Mouse (Mus musculus) limb, embryonic 12.5 days (tissue): Measurements from ENCODE around the gene Klhl2. TPM values are rescaled to one million over a fixed set of nuclear protein-coding genes. Genes with fewer than 3 reads are reported as not detected.

ENCODE experiments used
- ATAC-seq: fragments of 200-750 bp; cut with Nextera tagmentation; 2 replicates; pipeline ENCODE4 v1.8.0; 2017; ENCODE audit warnings: low read depth, moderate TSS enrichment; ENCODE audit not compliant: insufficient number of reproducible peaks, insufficient read depth, low FRiP score, low TSS enrichment
- H3K27ac ChIP-seq: fragments of 300-500 bp; sonication (generic); 2 replicates; pipeline ENCODE4 v1.5.1; 2016; ENCODE audit warnings: mild to moderate bottlenecking, moderate library complexity
- H3K27me3 ChIP-seq: fragments of 300-500 bp; sonication (generic); 2 replicates; pipeline ENCODE4 v1.6.1; 2016; ENCODE audit warnings: mild to moderate bottlenecking, moderate library complexity
- H3K36me3 ChIP-seq: fragments of 300-500 bp; sonication (generic); 2 replicates; pipeline ENCODE4 v1.6.1; 2016; ENCODE audit warnings: mild to moderate bottlenecking, moderate library complexity
- H3K4me1 ChIP-seq: fragments of 300-500 bp; sonication (generic); replicated peaks from 2 replicates; pipeline ENCODE4 v1.6.1; 2016
- H3K4me2 ChIP-seq: fragments of 300-500 bp; sonication (generic); 2 replicates; pipeline ENCODE4 v1.6.1; 2016; ENCODE audit warnings: mild to moderate bottlenecking, moderate library complexity
- H3K4me3 ChIP-seq: fragments of 300-500 bp; sonication (generic); replicated peaks from 2 replicates; pipeline ENCODE4 v1.5.1; 2016; ENCODE audit warnings: mild to moderate bottlenecking
- H3K9ac ChIP-seq: fragments of 300-500 bp; sonication (generic); replicated peaks from 2 replicates; pipeline ENCODE4 v1.6.1; 2016; ENCODE audit warnings: mild to moderate bottlenecking, moderate library complexity
- H3K9me3 ChIP-seq: fragments of 300-500 bp; sonication (generic); 2 replicates; pipeline ENCODE4 v1.6.1; 2016; ENCODE audit warnings: mild to moderate bottlenecking, moderate library complexity
- WGBS: fragments of 180-500 bp; shearing (Covaris S2); methylation state at CpG from one replicate; pipeline ENCODE4 v1.1.7; 2016; 5-methylcytosine and 5-hydroxymethylcytosine counted together
- polyA plus RNA-seq: library from polyadenylated mRNA; unstranded; fragments of >200 nt; fragmentation: Nextera tagmentation; extraction: Ambion mirVana; gene quantifications from 2 replicates; pipeline ENCODE4 v1.2.1, GENCODE M21; 2016

Gene Klhl2
- polyA plus RNA-seq, 1 experiment from 2014 or later: 13.3 TPM

DNA sequence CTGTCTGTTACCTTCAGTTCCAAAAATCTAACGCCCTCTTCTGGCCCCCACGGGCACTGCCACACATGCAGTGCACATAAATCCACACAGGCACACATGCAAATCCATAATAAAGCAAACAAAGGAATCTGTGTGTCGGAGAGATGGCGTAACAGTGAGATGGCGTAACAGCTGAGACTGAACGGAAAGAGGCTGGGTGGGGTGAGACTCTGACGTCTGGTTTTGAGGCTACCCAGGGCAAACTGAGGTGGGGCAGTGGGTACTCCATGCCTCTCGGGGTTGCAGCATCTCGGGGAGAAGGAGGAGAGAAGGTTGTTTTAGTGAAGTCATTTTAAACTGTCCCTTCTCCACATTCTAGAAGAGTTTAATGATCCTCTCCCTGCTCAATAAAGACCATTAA, 20.4 kb downstream of the Klhl2 start:
- H3K4me3 ChIP-seq: no peak overlapping the region
- no peaks in the 10 kb centered on the region for H3K9me3 ChIP-seq
- H3K27me3 ChIP-seq: no peaks in the 10 kb centered on the region
- H3K36me3 ChIP-seq: peaks cover 10% of the 10 kb centered on the region; the same call in 1 of the 2 replicates
- no peak overlapping the region for H3K27ac ChIP-seq
- peaks cover 18% of the 10 kb centered on the region; the same call in 1 of the 2 replicates for H3K4me1 ChIP-seq
- ATAC-seq: no peak
- H3K4me2 ChIP-seq: no peak overlapping the region
- H3K9ac ChIP-seq: no peak overlapping the region
- 94% methylated on average over 9 of the region's 9 CpGs for WGBS

- Histone ChIP-seq H3K36me3 (peaks cover 10% of the 10 kb centered on the region; the same call in 1 of the 2 replicates), H3K27ac (no peak overlapping the region), H3K9me3 (no peaks in the 10 kb centered on the region), H3K4me3 (no peak overlapping the region), H3K27me3 (no peaks in the 10 kb centered on the region), H3K4me1 (peaks cover 18% of the 10 kb centered on the region; the same call in 1 of the 2 replicates), H3K4me2 (no peak overlapping the region), H3K9ac (no peak overlapping the region)
- ATAC-seq: no peak
- 92% methylated on average over 15 of the region's 15 CpGs for WGBS
Observed at GRCm38 (mm10) chr8:64828466-64828865, 21.4 kb downstream of the Klhl2 start.

DNA sequence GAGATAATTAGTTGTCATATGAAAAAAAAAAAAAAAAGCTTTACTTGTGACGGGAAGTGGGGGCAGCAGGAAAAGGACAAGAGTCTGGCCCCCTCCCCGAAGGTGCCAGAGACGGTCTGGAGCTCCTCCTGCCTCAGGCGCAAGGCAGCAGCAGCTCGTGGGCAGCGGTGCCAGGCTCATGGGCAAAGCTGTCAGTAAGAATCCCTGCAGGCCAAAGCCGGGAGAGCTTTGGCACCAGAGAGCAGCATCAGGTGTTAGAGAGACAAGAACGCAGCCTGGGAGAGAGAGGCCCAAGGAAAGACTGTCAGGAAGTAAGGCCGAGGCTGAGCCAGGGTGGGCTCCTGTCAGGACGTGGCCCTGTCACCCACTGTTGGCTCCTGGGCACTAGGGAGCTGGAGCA, 22.5 kb downstream of the Klhl2 start:
- Histone ChIP-seq H3K4me2 (no peak overlapping the region), H3K36me3 (peaks cover 14% of the 10 kb centered on the region), H3K9ac (no peak overlapping the region), H3K4me1 (peaks cover 14% of the 10 kb centered on the region; the same call in 1 of the 2 replicates), H3K27me3 (no peaks in the 10 kb centered on the region), H3K9me3 (no peaks in the 10 kb centered on the region), H3K27ac (no peak overlapping the region), H3K4me3 (no peak overlapping the region)
- ATAC-seq: no peak
- 84% methylated on average over 10 of the region's 10 CpGs for WGBS

DNA sequence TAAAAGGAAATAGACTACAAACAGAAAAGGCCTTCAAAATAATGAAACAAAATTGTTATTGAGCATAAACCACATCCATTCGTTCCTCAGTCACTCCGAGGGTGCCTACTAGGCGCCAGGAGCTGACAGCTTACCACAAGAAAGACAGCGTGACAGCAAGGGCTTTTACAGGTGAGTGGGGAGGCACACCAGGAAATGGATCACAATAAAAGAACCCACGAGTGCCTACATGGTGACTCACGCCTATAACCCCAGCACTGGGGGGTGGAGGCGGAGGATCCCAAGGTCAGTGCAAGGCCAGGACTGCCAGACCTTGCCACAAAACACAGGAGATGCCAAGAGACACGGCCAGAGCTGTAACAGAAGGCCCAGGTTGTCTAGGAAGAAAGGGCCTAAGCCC, 23.4 kb downstream of the Klhl2 start:
- no peak for ATAC-seq
- peaks cover 11% of the 10 kb centered on the region for H3K36me3 ChIP-seq

GRCm38 (mm10) chr8:64823905-64824304, 25.9 kb downstream of the Klhl2 start:
- no peaks in the 10 kb centered on the region for H3K9me3 ChIP-seq
- peaks cover 5% of the 10 kb centered on the region for H3K4me1 ChIP-seq
- H3K27me3 ChIP-seq: no peaks in the 10 kb centered on the region
- H3K27ac ChIP-seq: no peak overlapping the region
- H3K4me3 ChIP-seq: no peak overlapping the region
- ATAC-seq: no peak
- peaks cover 5% of the 10 kb centered on the region for H3K36me3 ChIP-seq
- no peak overlapping the region for H3K9ac ChIP-seq
- H3K4me2 ChIP-seq: no peak overlapping the region
- WGBS: 84% methylated on average over 11 of the region's 11 CpGs

More for the DNA sequence above, 23.4 kb downstream of the Klhl2 start:
- peaks cover 5% of the 10 kb centered on the region; the same call in 1 of the 2 replicates for H3K4me1 ChIP-seq
- no peak overlapping the region for H3K9ac ChIP-seq
- no peaks in the 10 kb centered on the region for H3K27me3 ChIP-seq
- no peak overlapping the region for H3K27ac ChIP-seq
- H3K9me3 ChIP-seq: no peaks in the 10 kb centered on the region
- no peak overlapping the region for H3K4me2 ChIP-seq
- no peak overlapping the region for H3K4me3 ChIP-seq
- WGBS: 68% methylated on average over 8 of the region's 8 CpGs

GRCm38 (mm10) chr8:64820940-64821339, 28.9 kb downstream of the Klhl2 start:
- Histone ChIP-seq H3K27me3 (no peaks in the 10 kb centered on the region), H3K9me3 (no peaks in the 10 kb centered on the region), H3K4me2 (no peak overlapping the region), H3K27ac (no peak overlapping the region), H3K4me1 (peaks cover 8% of the 10 kb centered on the region), H3K36me3 (peaks cover 5% of the 10 kb centered on the region), H3K9ac (no peak overlapping the region), H3K4me3 (no peak overlapping the region)
- WGBS: 96% methylated on average over 4 of the region's 4 CpGs
- no peak for ATAC-seq

- ATAC-seq: no peak
- no peak overlapping the region for H3K27ac ChIP-seq
- H3K36me3 ChIP-seq: peaks cover 17% of the 10 kb centered on the region
- no peak overlapping the region for H3K9ac ChIP-seq
- H3K9me3 ChIP-seq: no peaks in the 10 kb centered on the region
- H3K27me3 ChIP-seq: no peaks in the 10 kb centered on the region
- WGBS: 94% methylated on average over 9 of the region's 9 CpGs
- H3K4me3 ChIP-seq: no peak overlapping the region
- H3K4me1 ChIP-seq: no peaks in the 10 kb centered on the region
- no peak overlapping the region for H3K4me2 ChIP-seq
Observed at GRCm38 (mm10) chr8:64811790-64812189, 38.0 kb downstream of the Klhl2 start.

- Histone ChIP-seq H3K27me3 (no peaks in the 10 kb centered on the region), H3K4me1 (no peaks in the 10 kb centered on the region), H3K4me3 (no peak overlapping the region), H3K9ac (no peak overlapping the region), H3K9me3 (no peaks in the 10 kb centered on the region), H3K27ac (no peak overlapping the region), H3K36me3 (peaks cover 17% of the 10 kb centered on the region), H3K4me2 (no peak overlapping the region)
- no peak for ATAC-seq
- WGBS: 98% methylated on average over 4 of the region's 4 CpGs
Observed at GRCm38 (mm10) chr8:64811083-64811482, 38.7 kb downstream of the Klhl2 start.

- no peak overlapping the region for H3K4me3 ChIP-seq
- no peaks in the 10 kb centered on the region for H3K27me3 ChIP-seq
- no peak overlapping the region for H3K9ac ChIP-seq
- 91% methylated on average over 3 of the region's 3 CpGs for WGBS
- H3K4me2 ChIP-seq: no peak overlapping the region
- H3K4me1 ChIP-seq: peaks cover 5% of the 10 kb centered on the region; the same call in 1 of the 2 replicates
- ATAC-seq: no peak
- no peak overlapping the region for H3K27ac ChIP-seq
- H3K36me3 ChIP-seq: peaks cover 12% of the 10 kb centered on the region
- no peaks in the 10 kb centered on the region for H3K9me3 ChIP-seq
Observed at GRCm38 (mm10) chr8:64806558-64806957, 43.3 kb downstream of the Klhl2 start.

DNA sequence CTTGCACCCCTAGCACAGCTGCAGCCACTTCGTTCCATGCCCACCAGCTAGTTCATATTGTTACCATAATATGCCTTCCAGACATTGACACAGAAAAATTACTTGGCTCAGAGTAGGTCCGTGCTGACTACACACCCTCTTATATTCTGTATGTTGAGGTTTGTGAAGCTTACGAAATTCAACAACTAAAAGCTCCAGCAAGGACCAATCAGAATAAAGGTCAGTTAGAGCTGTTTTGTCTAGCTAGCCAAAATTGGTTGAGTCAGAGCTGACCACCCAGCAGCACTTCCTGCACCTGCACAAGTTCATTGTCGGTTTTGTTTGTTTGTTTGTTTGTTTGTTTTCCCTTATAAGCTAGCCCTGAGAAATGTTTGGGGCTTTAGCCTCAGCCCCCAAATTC, 44.8 kb downstream of the Klhl2 start:
- H3K9ac ChIP-seq: no peak overlapping the region
- H3K4me2 ChIP-seq: no peak overlapping the region
- no peak overlapping the region for H3K4me3 ChIP-seq
- no peaks in the 10 kb centered on the region for H3K9me3 ChIP-seq
- no peaks in the 10 kb centered on the region for H3K36me3 ChIP-seq
- no peaks in the 10 kb centered on the region for H3K27me3 ChIP-seq
- ATAC-seq: no peak
- peaks cover 5% of the 10 kb centered on the region; the same call in 1 of the 2 replicates for H3K4me1 ChIP-seq
- WGBS: 85% methylated on average over 4 of the region's 4 CpGs
- H3K27ac ChIP-seq: no peak overlapping the region

GRCm38 (mm10) chr8:64799306-64799705, 50.5 kb downstream of the Klhl2 start:
- Histone ChIP-seq H3K4me2 (no peak overlapping the region), H3K9me3 (no peaks in the 10 kb centered on the region), H3K27me3 (no peaks in the 10 kb centered on the region), H3K27ac (no peak overlapping the region), H3K4me1 (no peaks in the 10 kb centered on the region), H3K36me3 (no peaks in the 10 kb centered on the region), H3K4me3 (no peak overlapping the region), H3K9ac (no peak overlapping the region)
- no peak for ATAC-seq
- 80% methylated on average over 8 of the region's 8 CpGs for WGBS

GRCm38 (mm10) chr8:64798503-64798902, 51.3 kb downstream of the Klhl2 start:
- Histone ChIP-seq H3K4me3 (no peak overlapping the region), H3K27me3 (no peaks in the 10 kb centered on the region), H3K36me3 (no peaks in the 10 kb centered on the region), H3K4me1 (no peaks in the 10 kb centered on the region), H3K4me2 (no peak overlapping the region), H3K9ac (no peak overlapping the region), H3K27ac (no peak overlapping the region), H3K9me3 (no peaks in the 10 kb centered on the region)
- WGBS: 84% methylated on average over 3 of the region's 3 CpGs
- ATAC-seq: no peak
